Mouse (Mus musculus) CD4-positive helper T cell, adult 2 months (primary cell): ENCODE results near the gene Plk3.

Experiments
- DNase-seq: peaks from one replicate; pipeline ENCODE4 v3.0.0-alpha.2; 2012; ENCODE audit warnings: low read depth, missing footprints, low spot score

Plk3 gene

DNA sequence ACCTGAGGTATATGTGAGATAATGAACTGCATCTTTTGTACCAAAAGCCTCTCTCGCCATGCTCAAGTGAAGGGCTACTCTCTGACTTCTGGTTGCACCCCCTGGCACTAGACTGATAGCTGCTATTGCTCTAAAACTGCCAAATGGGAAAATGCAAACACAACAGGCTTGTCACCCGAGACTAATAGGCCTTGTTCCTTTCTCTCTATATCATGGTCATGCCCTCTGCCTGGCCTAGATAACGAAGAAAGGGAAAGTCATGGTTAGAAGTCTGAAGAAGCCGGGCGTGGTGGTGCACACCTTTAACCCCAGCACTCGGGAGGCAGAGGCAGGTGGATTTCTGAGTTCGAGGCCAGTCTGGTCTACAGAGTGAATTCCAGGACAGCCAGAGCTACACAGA, 43.2 kb downstream of the Plk3 start:
- no peak for DNase-seq

DNA sequence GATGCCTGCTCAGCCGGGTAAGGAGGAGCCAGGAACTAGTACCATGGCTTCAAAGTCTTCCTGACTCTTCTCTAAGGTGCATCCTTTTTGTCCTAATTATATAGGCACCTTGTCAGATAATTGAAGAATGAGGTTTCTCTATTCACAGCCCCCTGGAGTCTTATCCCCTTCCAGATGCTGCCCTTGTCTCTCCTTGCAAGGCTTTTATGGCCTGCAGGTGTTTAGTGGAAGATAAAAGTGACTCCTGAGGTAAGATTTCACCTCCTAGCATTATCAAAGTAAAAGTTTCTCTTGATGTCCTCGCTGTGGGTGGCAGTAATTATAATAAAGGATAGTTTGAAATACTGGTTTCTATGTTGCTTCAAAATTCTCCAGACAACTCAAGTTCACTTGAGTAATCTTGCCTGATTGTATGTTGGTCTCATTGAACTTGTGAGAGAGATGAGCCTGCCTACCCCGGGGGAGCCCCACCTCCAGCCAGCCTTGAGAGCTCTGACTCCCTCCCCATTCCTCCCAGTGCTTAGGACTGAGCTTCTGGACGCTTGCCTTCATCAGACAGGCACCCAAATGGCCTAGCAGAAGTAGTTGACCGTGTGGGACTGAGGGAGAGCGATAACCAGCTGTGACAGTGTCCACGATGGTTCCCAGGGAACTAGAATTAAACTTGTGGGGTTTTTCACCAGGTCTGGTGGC, 45.7 kb downstream of the Plk3 start:
- DNase-seq: no peak
